Mouse (Mus musculus): ENCODE measurements around the gene Tpm1. TPM values are rescaled to one million over a fixed set of nuclear protein-coding genes. Genes with fewer than 3 reads are reported as not detected.

Tpm1 gene
- polyA plus RNA-seq, 1 experiment = 1,516 TPM

- TF ChIP-seq POLR2A (IDR thresholded peaks at IDR 0.05; ENCODE audit: insufficient read depth, low read length) (no peak), EP300 (IDR thresholded peaks at IDR 0.05; ENCODE audit: insufficient read depth, low read depth, low read length) (no peak), CTCF (IDR thresholded peaks at IDR 0.05; ENCODE audit: low read depth, low read length) (no peak)
- no peak overlapping the region for H3K27ac ChIP-seq (ENCODE audit: insufficient read depth, low read length)
- no peaks in the 10 kb centered on the region for H3K27me3 ChIP-seq (ENCODE audit: control insufficient read depth, insufficient read depth, low read length, poor library complexity, severe bottlenecking)
- no peaks in the 10 kb centered on the region for H3K4me1 ChIP-seq (ENCODE audit: control insufficient read depth, insufficient read depth, low read length)
- no peak overlapping the region for H3K9ac ChIP-seq (ENCODE audit: low read depth, poor library complexity, severe bottlenecking)
- H3K4me3 ChIP-seq (ENCODE audit: low read depth, low read length) = no peak overlapping the region
- no peaks in the 10 kb centered on the region for H3K9me3 ChIP-seq (replicated peaks; ENCODE audit: control insufficient read depth, insufficient read depth, low read length, poor library complexity, severe bottlenecking)
- no peaks in the 10 kb centered on the region for H3K36me3 ChIP-seq (ENCODE audit: control insufficient read depth, insufficient read depth, low read length, poor library complexity, severe bottlenecking)
These were observed 36.7 kb downstream of the Tpm1 start for GRCm38 (mm10) chr9:67012470-67012869.

DNA sequence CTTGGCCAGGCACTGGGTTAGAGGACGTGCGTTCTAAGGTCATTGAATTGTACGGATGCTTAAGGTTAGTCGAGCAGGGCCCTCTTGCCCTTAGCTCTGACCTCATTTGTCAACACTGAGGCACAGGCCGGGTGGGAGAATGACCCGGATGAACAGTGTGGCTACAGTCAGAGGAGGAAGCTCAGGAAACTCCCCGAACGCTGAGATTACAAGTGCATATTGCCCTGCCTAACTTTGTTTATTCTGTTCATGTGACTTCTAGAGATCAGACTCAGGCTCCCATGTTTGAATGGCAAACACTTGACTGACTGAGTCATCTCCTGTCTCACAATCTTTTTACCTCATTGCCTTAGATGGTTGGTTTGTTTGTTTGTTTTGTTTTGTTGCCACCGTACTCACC, 37.7 kb downstream of the Tpm1 start:
- no peaks in the 10 kb centered on the region for H3K4me1 ChIP-seq (ENCODE audit: control insufficient read depth, insufficient read depth, low read length)

DNA sequence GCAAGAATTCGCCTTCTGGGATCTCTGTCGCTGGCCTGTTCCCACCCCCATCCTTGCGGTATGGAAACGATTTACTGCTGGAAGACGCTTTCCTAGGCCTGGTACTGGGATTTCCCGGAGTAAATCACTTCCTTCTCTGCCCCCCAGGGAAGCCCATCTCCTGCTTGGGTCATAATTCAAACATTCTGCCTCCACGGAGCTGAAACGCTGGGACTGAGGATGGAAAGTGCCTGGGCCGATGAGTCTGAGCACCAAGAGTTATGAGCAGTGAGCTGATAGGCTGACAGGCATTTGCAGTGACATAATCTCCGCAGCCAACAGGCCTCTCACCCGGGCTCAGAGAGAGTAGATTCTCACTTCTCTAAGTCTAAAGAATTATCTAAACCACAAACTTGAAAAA, 40.4 kb downstream of the Tpm1 start:
- Histone ChIP-seq H3K27me3 (ENCODE audit: control insufficient read depth, insufficient read depth, low read length, poor library complexity, severe bottlenecking) (no peaks in the 10 kb centered on the region), H3K9ac (ENCODE audit: low read depth, poor library complexity, severe bottlenecking) (no peak overlapping the region), H3K9me3 (replicated peaks; ENCODE audit: control insufficient read depth, insufficient read depth, low read length, poor library complexity, severe bottlenecking) (no peaks in the 10 kb centered on the region), H3K27ac (ENCODE audit: insufficient read depth, low read length) (no peak overlapping the region), H3K4me3 (ENCODE audit: low read depth, low read length) (no peak overlapping the region), H3K36me3 (ENCODE audit: control insufficient read depth, insufficient read depth, low read length, poor library complexity, severe bottlenecking) (no peaks in the 10 kb centered on the region), H3K4me1 (ENCODE audit: control insufficient read depth, insufficient read depth, low read length) (no peaks in the 10 kb centered on the region)
- TF ChIP-seq POLR2A (IDR thresholded peaks at IDR 0.05; ENCODE audit: insufficient read depth, low read length) = no peak
- TF ChIP-seq CTCF (IDR thresholded peaks at IDR 0.05; ENCODE audit: low read depth, low read length) = no peak
- TF ChIP-seq EP300 (IDR thresholded peaks at IDR 0.05; ENCODE audit: insufficient read depth, low read depth, low read length) = no peak

More for the DNA sequence above, 37.7 kb downstream of the Tpm1 start:
- Histone ChIP-seq H3K27me3 (ENCODE audit: control insufficient read depth, insufficient read depth, low read length, poor library complexity, severe bottlenecking) (no peaks in the 10 kb centered on the region), H3K36me3 (ENCODE audit: control insufficient read depth, insufficient read depth, low read length, poor library complexity, severe bottlenecking) (no peaks in the 10 kb centered on the region), H3K9me3 (replicated peaks; ENCODE audit: control insufficient read depth, insufficient read depth, low read length, poor library complexity, severe bottlenecking) (no peaks in the 10 kb centered on the region), H3K4me3 (ENCODE audit: low read depth, low read length) (no peak overlapping the region), H3K27ac (ENCODE audit: insufficient read depth, low read length) (no peak overlapping the region), H3K9ac (ENCODE audit: low read depth, poor library complexity, severe bottlenecking) (no peak overlapping the region)
- TF ChIP-seq POLR2A (IDR thresholded peaks at IDR 0.05; ENCODE audit: insufficient read depth, low read length) (no peak), CTCF (IDR thresholded peaks at IDR 0.05; ENCODE audit: low read depth, low read length) (no peak), EP300 (IDR thresholded peaks at IDR 0.05; ENCODE audit: insufficient read depth, low read depth, low read length) (no peak)

DNA sequence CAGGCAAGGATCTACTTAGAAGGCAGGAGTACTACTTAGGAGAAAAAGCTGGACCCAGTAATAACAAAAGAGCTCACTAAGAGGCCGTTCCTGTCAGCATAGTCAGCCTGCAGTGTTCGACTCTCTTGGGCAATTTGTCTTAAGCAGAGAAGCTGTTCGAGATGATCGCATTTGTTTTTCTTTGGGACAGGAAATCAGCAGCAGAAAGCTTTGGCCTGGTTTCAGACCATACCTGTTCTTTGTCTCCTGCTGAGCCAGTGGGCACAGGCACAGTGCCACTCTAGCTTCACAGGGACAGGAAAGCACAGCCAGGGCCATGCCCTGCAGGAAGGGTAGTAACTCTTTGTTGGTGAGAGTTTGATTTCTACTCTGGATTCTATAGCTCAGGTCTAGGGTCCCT, 42.8 kb downstream of the Tpm1 start:
- TF ChIP-seq CTCF (IDR thresholded peaks at IDR 0.05; ENCODE audit: low read depth, low read length) (no peak), EP300 (IDR thresholded peaks at IDR 0.05; ENCODE audit: insufficient read depth, low read depth, low read length) (no peak), POLR2A (IDR thresholded peaks at IDR 0.05; ENCODE audit: insufficient read depth, low read length) (no peak)
- H3K27me3 ChIP-seq (ENCODE audit: control insufficient read depth, insufficient read depth, low read length, poor library complexity, severe bottlenecking) = no peaks in the 10 kb centered on the region
- H3K9ac ChIP-seq (ENCODE audit: low read depth, poor library complexity, severe bottlenecking) = no peak overlapping the region
- no peak overlapping the region for H3K27ac ChIP-seq (ENCODE audit: insufficient read depth, low read length)
- H3K9me3 ChIP-seq (replicated peaks; ENCODE audit: control insufficient read depth, insufficient read depth, low read length, poor library complexity, severe bottlenecking) = no peaks in the 10 kb centered on the region
- no peaks in the 10 kb centered on the region for H3K36me3 ChIP-seq (ENCODE audit: control insufficient read depth, insufficient read depth, low read length, poor library complexity, severe bottlenecking)
- H3K4me3 ChIP-seq (ENCODE audit: low read depth, low read length) = no peak overlapping the region
- H3K4me1 ChIP-seq (ENCODE audit: control insufficient read depth, insufficient read depth, low read length) = no peaks in the 10 kb centered on the region

GRCm38 (mm10) chr9:67005161-67005742, 44.0 kb downstream of the Tpm1 start:
- no peaks in the 10 kb centered on the region for H3K27me3 ChIP-seq (ENCODE audit: control insufficient read depth, insufficient read depth, low read length, poor library complexity, severe bottlenecking)
- H3K4me3 ChIP-seq (ENCODE audit: low read depth, low read length) = no peak overlapping the region
- no peaks in the 10 kb centered on the region for H3K9me3 ChIP-seq (replicated peaks; ENCODE audit: control insufficient read depth, insufficient read depth, low read length, poor library complexity, severe bottlenecking)

GRCm38 (mm10) chr9:67003656-67004055, 45.5 kb downstream of the Tpm1 start:
- no peak overlapping the region for H3K4me3 ChIP-seq (ENCODE audit: low read depth, low read length)

More at GRCm38 (mm10) chr9:67005161-67005742, 44.0 kb downstream of the Tpm1 start:
- Histone ChIP-seq H3K36me3 (ENCODE audit: control insufficient read depth, insufficient read depth, low read length, poor library complexity, severe bottlenecking) (no peaks in the 10 kb centered on the region), H3K27ac (ENCODE audit: insufficient read depth, low read length) (no peak overlapping the region), H3K9ac (ENCODE audit: low read depth, poor library complexity, severe bottlenecking) (no peak overlapping the region), H3K4me1 (ENCODE audit: control insufficient read depth, insufficient read depth, low read length) (no peaks in the 10 kb centered on the region)
- TF ChIP-seq POLR2A (IDR thresholded peaks at IDR 0.05; ENCODE audit: insufficient read depth, low read length) = no peak
- no peak for TF ChIP-seq EP300 (IDR thresholded peaks at IDR 0.05; ENCODE audit: insufficient read depth, low read depth, low read length)
- TF ChIP-seq CTCF (IDR thresholded peaks at IDR 0.05; ENCODE audit: low read depth, low read length) = no peak

More at GRCm38 (mm10) chr9:67003656-67004055, 45.5 kb downstream of the Tpm1 start:
- no peaks in the 10 kb centered on the region for H3K4me1 ChIP-seq (ENCODE audit: control insufficient read depth, insufficient read depth, low read length)
- TF ChIP-seq EP300 (IDR thresholded peaks at IDR 0.05; ENCODE audit: insufficient read depth, low read depth, low read length) (no peak), POLR2A (IDR thresholded peaks at IDR 0.05; ENCODE audit: insufficient read depth, low read length) (no peak), CTCF (IDR thresholded peaks at IDR 0.05; ENCODE audit: low read depth, low read length) (no peak)
- H3K27me3 ChIP-seq (ENCODE audit: control insufficient read depth, insufficient read depth, low read length, poor library complexity, severe bottlenecking) = no peaks in the 10 kb centered on the region
- H3K9ac ChIP-seq (ENCODE audit: low read depth, poor library complexity, severe bottlenecking) = no peak overlapping the region
- no peak overlapping the region for H3K27ac ChIP-seq (ENCODE audit: insufficient read depth, low read length)
- H3K9me3 ChIP-seq (replicated peaks; ENCODE audit: control insufficient read depth, insufficient read depth, low read length, poor library complexity, severe bottlenecking) = no peaks in the 10 kb centered on the region
- no peaks in the 10 kb centered on the region for H3K36me3 ChIP-seq (ENCODE audit: control insufficient read depth, insufficient read depth, low read length, poor library complexity, severe bottlenecking)

Measured in ES-Bruce4 (cell line).